Mouse (Mus musculus) cerebellum, adult 11 months (tissue): Measurements from ENCODE around the gene Gm43064.
"Not testable (repeated sequence)": the region's sequence is repeated elsewhere in the genome, so short reads cannot be mapped to it uniquely, and the experiment has no call there.

Source experiments
- DNase-seq: peaks from one replicate; pipeline ENCODE4 v3.0.0; 2022

The Gm43064 gene

GRCm38 (mm10) chr3:103801631-103802531, 7.5 kb upstream of the Gm43064 start:
- peak; percentile 60 for DNase-seq

GRCm38 (mm10) chr3:103802861-103803260, 6.5 kb upstream of the Gm43064 start:
- DNase-seq: no peak

GRCm38 (mm10) chr3:103805671-103806070, 3.7 kb upstream of the Gm43064 start:
- DNase-seq: no peak

- DNase-seq: no peak
Measured at GRCm38 (mm10) chr3:103809799-103810150, 402 bp downstream of the Gm43064 start.

- DNase-seq: no peak
Measured at GRCm38 (mm10) chr3:103810967-103811366, 1.6 kb downstream of the Gm43064 start.

GRCm38 (mm10) chr3:103827548-103827947, 18.2 kb downstream of the Gm43064 start:
- no peak for DNase-seq

- no peak for DNase-seq
Measured at GRCm38 (mm10) chr3:103829036-103829435, 19.7 kb downstream of the Gm43064 start.

GRCm38 (mm10) chr3:103830681-103831080, 21.3 kb downstream of the Gm43064 start:
- not testable (repeated sequence) for DNase-seq

GRCm38 (mm10) chr3:103831146-103831545, 21.8 kb downstream of the Gm43064 start:
- DNase-seq: no peak

GRCm38 (mm10) chr3:103832426-103832825, 23.1 kb downstream of the Gm43064 start, which contains the start of gene Bcl2l15:
Gene Bcl2l15 (plus strand): TSS chr3:103832601.
- no peak for DNase-seq

GRCm38 (mm10) chr3:103834001-103834400, 24.6 kb downstream of the Gm43064 start:
- no peak for DNase-seq

- DNase-seq: no peak
Measured at GRCm38 (mm10) chr3:103835272-103835950, 26.0 kb downstream of the Gm43064 start.

GRCm38 (mm10) chr3:103835951-103836310, 26.6 kb downstream of the Gm43064 start:
- DNase-seq: peak; percentile 57

GRCm38 (mm10) chr3:103836453-103836852, 27.1 kb downstream of the Gm43064 start:
- no peak for DNase-seq

GRCm38 (mm10) chr3:103839711-103840110, 30.3 kb downstream of the Gm43064 start:
- no peak for DNase-seq

GRCm38 (mm10) chr3:103840195-103840594, 30.8 kb downstream of the Gm43064 start:
- not testable (repeated sequence) for DNase-seq

GRCm38 (mm10) chr3:103840946-103841345, 31.6 kb downstream of the Gm43064 start:
- not testable (repeated sequence) for DNase-seq

- DNase-seq: peak; percentile 89
Measured at GRCm38 (mm10) chr3:103850644-103851363, 41.4 kb downstream of the Gm43064 start.

GRCm38 (mm10) chr3:103851481-103851880, 42.1 kb downstream of the Gm43064 start:
- peak; percentile 40 for DNase-seq

GRCm38 (mm10) chr3:103851882-103852281, 42.5 kb downstream of the Gm43064 start:
- DNase-seq: peak; percentile 46

GRCm38 (mm10) chr3:103852565-103853299, 43.4 kb downstream of the Gm43064 start:
- DNase-seq: peak; percentile 85

GRCm38 (mm10) chr3:103853804-103854203, 44.4 kb downstream of the Gm43064 start:
- peak; percentile 41 for DNase-seq
